Mouse (Mus musculus) brain, embryonic 14.5 days (tissue): ENCODE measurements at regions not wholly inside any gene's neighbourhood (a gene's known extent, or its start where the extent isn't known, plus 50 kb on each side); places are given as distances from the start of the nearest gene placed in this dataset.

Experiments used
- CTCF ChIP-seq: fragments of 200-500 bp; IDR thresholded peaks from 2 replicates; pipeline ENCODE4 v1.5.1; 2012; ENCODE audit warnings: inconsistent platforms, mild to moderate bottlenecking, moderate library complexity, borderline replicate concordance; ENCODE audit not compliant: insufficient read depth, insufficient read length; ENCODE audit errors: extremely low read depth
- POLR2A ChIP-seq: fragments of 200-500 bp; IDR thresholded peaks from 2 replicates; pipeline ENCODE4 v1.6.1; 2012; ENCODE audit warnings: mild to moderate bottlenecking, inconsistent platforms, borderline replicate concordance; ENCODE audit not compliant: poor library complexity, insufficient read depth, insufficient read length, severe bottlenecking; ENCODE audit errors: extremely low read depth

GRCm38 (mm10) chr13:112216084-112216483 is 72.2 kb upstream of the Ankrd55 start:
- TF ChIP-seq CTCF = no peak
- TF ChIP-seq POLR2A = no peak
